Mouse (Mus musculus) embryonic facial prominence, embryonic 13.5 days (tissue): ENCODE measurements around the gene Pde4d. TPM values are rescaled to one million over a fixed set of nuclear protein-coding genes. Genes with fewer than 3 reads are reported as not detected.

Experiments used
- ATAC-seq: fragments of 200-750 bp; cut with Nextera tagmentation; 2 replicates; pipeline ENCODE4 v1.8.0; 2017; ENCODE audit warnings: low read depth; ENCODE audit not compliant: insufficient number of reproducible peaks, insufficient read depth, low FRiP score, low TSS enrichment
- H3K27ac ChIP-seq: fragments of 300-500 bp; sonication (generic); 2 replicates; pipeline ENCODE4 v1.5.1; 2015; ENCODE audit warnings: moderate library complexity, mild to moderate bottlenecking, inconsistent platforms
- H3K27me3 ChIP-seq: fragments of 300-500 bp; sonication (generic); 2 replicates; pipeline ENCODE4 v1.6.1; 2015; ENCODE audit warnings: mild to moderate bottlenecking, inconsistent platforms
- H3K36me3 ChIP-seq: fragments of 300-500 bp; sonication (generic); 2 replicates; pipeline ENCODE4 v1.6.1; 2015; ENCODE audit warnings: mild to moderate bottlenecking, inconsistent platforms
- H3K4me1 ChIP-seq: fragments of 300-500 bp; sonication (generic); 2 replicates; pipeline ENCODE4 v1.6.1; 2015; ENCODE audit warnings: inconsistent platforms
- H3K4me2 ChIP-seq: fragments of 300-500 bp; sonication (generic); 2 replicates; pipeline ENCODE4 v1.6.1; 2015; ENCODE audit warnings: moderate library complexity, mild to moderate bottlenecking, inconsistent platforms
- H3K4me3 ChIP-seq: fragments of 300-500 bp; sonication (generic); 2 replicates; pipeline ENCODE4 v1.5.1; 2015; ENCODE audit warnings: mild to moderate bottlenecking, inconsistent platforms
- H3K9ac ChIP-seq: fragments of 300-500 bp; sonication (generic); 2 replicates; pipeline ENCODE4 v1.6.1; 2015; ENCODE audit warnings: mild to moderate bottlenecking, inconsistent platforms
- H3K9me3 ChIP-seq: fragments of 300-500 bp; sonication (generic); 2 replicates; pipeline ENCODE4 v1.6.1; 2016; ENCODE audit warnings: inconsistent platforms
- WGBS: fragments of 180-500 bp; shearing (Covaris S2); methylation state at CpG from one replicate; pipeline ENCODE4 v1.1.7; 2015; ENCODE audit warnings: mixed read lengths; 5-methylcytosine and 5-hydroxymethylcytosine counted together
- polyA plus RNA-seq: library from polyadenylated mRNA; unstranded; fragments of >200 nt; fragmentation: Nextera tagmentation; extraction: Ambion mirVana; gene quantifications from 2 replicates; pipeline ENCODE4 v1.2.1, GENCODE M21; 2015

The Pde4d gene
- polyA plus RNA-seq, 1 experiment from 2014 or later: 22.9 TPM

DNA sequence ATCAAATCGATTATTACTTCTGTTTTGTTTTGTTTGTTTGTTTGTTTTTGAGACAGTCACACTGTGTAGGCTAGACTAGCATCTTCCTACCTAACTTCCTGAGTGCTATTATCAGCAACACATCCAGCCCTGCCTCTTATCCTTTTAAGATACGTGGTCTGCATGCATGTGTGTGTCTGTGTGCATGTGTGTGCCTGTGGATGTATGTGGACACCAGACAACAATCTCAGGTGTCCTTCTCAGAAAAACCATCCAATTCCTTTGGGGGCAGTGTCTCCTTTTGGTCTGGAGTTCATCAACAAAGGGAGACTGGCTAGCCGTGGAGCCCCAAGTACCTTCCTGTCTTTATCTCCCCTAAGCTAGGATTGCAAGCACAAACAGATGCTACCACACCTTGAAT lies 1371.1 kb downstream of the Pde4d start:
- Histone ChIP-seq H3K36me3 (no peaks in the 10 kb centered on the region), H3K27ac (peak overlapping the region; percentile 95; the same call in 1 of the 2 replicates), H3K4me3 (no peak overlapping the region), H3K27me3 (no peaks in the 10 kb centered on the region), H3K4me1 (peaks cover 46% of the 10 kb centered on the region), H3K4me2 (no peak overlapping the region), H3K9ac (0 out of 2 replicates have a peak overlapping the region, but pooled peaks have one; percentile 21), H3K9me3 (no peaks in the 10 kb centered on the region)
- no peak for ATAC-seq
- 44% methylated on average over 3 of the region's 3 CpGs for WGBS

DNA sequence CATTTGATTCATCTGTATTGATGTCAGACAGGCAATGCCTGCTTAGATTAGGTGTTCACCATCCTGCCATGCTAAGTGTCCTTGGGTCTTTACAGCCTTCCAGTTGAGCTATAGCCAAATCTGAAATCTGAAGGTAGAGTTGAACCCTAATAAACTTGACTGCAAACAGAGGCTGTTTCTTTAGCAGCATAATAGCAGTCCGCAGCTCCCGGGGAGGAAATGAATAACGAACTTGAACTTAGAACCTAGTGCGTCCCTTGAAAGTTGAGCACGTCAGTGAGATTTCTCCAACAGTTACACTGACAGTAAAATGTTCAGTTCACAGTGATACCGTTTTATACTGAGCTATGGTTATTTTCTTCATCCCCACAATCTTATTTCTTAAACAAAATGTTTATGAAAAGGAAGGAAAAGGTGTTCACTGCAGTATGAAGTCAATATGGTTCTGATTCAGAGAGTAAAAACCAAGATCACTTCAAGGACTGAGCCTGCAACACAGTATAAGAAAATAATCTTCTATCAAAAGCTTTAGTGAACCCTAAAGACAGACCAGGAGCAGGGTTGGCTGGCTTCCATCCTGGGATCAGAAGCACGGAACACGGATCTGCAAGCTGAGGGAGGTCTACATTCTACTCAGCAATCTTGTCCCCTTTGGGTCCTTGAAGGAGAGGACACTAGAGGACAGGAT lies 1372.1 kb downstream of the Pde4d start:
- Histone ChIP-seq H3K4me2 (peak overlapping the region; percentile 62), H3K36me3 (no peaks in the 10 kb centered on the region), H3K4me1 (peaks cover 46% of the 10 kb centered on the region), H3K9ac (peak overlapping the region; percentile 61), H3K9me3 (no peaks in the 10 kb centered on the region), H3K27ac (peak overlapping the region; percentile 95), H3K4me3 (peak overlapping the region; percentile 39), H3K27me3 (no peaks in the 10 kb centered on the region)
- ATAC-seq: no peak; the same call in 1 of the 2 replicates
- 5% methylated on average over 8 of the region's 8 CpGs for WGBS

DNA sequence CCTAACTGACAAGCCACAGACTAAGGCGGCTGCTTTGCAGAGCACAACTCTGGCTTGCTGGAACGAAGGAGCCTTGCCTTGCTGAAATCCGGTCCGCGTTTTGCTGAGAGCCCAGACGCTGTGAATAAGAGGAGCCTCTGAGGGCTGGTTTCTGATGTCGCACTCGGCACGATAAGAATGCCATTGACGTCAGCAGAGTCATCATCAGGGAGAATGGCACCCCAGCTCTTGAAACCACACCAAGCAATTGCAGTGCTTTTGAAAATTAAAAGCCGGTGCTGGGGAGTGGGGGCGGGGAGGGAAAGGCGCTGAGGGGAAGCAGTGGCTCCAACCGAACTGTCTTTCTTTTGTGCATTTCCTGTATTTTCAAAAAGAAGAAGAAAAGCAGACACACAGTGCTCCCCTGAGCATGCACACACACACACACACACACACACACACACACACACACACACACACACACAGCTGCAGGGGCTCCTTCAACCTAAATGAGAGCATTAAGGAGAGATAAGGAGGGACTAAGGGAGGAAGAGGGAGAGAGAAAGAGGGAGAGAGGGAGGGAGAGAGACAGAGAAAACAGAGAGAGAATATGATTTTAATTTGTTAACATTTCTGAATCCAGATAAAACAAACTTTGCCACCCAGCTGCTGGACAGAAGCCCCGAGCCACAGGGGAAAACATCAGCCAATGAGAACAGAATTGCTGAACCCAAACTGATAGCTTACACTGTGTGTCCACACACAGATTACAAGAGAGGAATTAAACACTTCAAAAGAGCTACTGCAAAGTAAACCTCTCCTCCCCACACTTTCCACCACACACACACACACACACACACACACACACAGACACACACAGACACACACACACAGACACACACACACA lies 1372.9 kb downstream of the Pde4d start:
- Histone ChIP-seq H3K27me3 (no peaks in the 10 kb centered on the region), H3K9me3 (no peaks in the 10 kb centered on the region), H3K4me1 (peaks cover 50% of the 10 kb centered on the region), H3K4me2 (peak overlapping the region; percentile 62), H3K9ac (peak overlapping the region; percentile 61), H3K36me3 (no peaks in the 10 kb centered on the region), H3K27ac (peak overlapping the region; percentile 95), H3K4me3 (peak overlapping the region; percentile 39)
- under 1% methylated on average over 15 of the region's 15 CpGs for WGBS
- ATAC-seq: peak; percentile 87

DNA sequence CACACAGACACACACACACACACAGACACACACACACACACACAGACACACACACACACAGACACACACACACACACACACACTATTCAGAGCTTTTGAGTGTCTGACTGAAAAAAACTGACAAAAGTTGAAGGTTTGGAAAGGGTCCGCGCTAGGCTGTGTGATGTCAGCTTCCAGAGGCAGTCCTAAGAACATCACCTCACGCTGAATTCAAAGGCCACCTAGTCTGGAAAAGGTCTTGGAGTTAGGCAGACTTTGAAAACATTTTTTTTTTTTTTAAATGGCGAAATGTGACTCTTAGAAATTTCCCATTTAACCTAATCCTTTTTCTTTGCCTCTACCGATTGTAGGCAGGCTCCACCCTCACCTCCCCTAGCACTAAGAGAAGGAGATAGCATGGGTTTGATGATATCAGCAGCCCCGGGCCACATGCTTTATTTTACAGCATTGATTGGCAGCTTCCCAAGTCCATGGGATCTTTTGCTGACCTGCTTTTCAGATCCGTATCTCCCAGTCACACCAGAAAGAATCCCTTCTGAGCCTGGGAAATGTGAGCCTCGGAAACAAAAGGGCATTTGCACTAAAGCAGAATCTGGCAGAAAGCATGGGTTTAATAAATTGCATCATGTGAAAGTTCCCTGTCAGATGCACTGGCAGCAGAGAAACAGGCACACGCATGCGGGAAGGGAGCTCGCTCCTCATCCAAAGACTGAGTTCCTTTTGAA lies 1373.7 kb downstream of the Pde4d start:
- H3K4me1 ChIP-seq: peaks cover 50% of the 10 kb centered on the region
- H3K9ac ChIP-seq: peak overlapping the region; percentile 41; the same call in 1 of the 2 replicates
- peak overlapping the region; percentile 62 for H3K4me2 ChIP-seq
- no peaks in the 10 kb centered on the region for H3K9me3 ChIP-seq
- peak overlapping the region; percentile 39 for H3K4me3 ChIP-seq
- H3K36me3 ChIP-seq: no peaks in the 10 kb centered on the region
- H3K27ac ChIP-seq: peak overlapping the region; percentile 95
- H3K27me3 ChIP-seq: no peaks in the 10 kb centered on the region
- WGBS: 5% methylated on average over 11 of the region's 11 CpGs
- ATAC-seq: no peak

DNA sequence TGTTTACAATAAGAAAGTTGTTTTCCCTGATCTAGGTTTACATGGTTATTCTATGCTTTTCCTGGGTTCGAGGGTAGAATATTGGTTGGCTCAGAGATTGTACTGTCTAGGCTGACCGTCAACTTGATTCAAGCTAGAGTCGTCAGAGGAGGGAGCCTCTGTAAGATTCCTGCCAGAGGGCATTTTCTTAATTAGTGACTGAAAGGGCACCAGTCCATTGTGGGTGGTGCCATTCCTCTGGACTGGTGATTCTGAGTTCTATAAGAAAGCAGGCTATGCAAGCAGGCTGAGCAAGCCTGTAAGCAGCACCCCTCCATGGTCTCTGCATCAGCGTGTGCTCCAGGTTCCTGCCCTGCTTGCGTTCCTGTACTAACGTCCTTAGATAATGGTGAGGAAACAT lies 1376.1 kb downstream of the Pde4d start:
- Histone ChIP-seq H3K27me3 (no peaks in the 10 kb centered on the region), H3K27ac (no peak overlapping the region), H3K4me3 (no peak overlapping the region), H3K4me2 (no peak overlapping the region), H3K9me3 (no peaks in the 10 kb centered on the region), H3K9ac (no peak overlapping the region), H3K36me3 (no peaks in the 10 kb centered on the region), H3K4me1 (peaks cover 42% of the 10 kb centered on the region)
- ATAC-seq: no peak
- WGBS: 69% methylated on average over 6 of the region's 6 CpGs

DNA sequence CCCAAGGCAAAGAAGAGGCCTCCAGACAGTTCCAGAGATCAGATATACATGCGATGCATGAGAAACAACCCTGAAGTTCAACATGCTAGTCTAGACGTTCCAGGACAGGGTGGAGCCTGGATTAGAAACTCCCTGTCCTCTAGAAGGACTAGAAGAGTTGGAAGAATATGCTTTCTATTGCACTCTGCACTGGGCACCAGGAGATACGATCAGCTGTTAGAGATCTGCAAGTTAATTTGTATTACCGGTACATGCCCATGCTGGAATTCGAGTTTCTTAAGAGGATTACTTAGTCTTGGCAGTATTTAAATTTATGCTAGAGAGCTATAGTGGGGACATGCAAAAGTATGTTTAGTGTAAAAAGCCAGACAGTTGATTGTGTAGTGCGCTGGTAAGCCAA lies 1377.6 kb downstream of the Pde4d start:
- Histone ChIP-seq H3K27me3 (no peaks in the 10 kb centered on the region), H3K36me3 (no peaks in the 10 kb centered on the region), H3K4me1 (peaks cover 28% of the 10 kb centered on the region), H3K27ac (no peak overlapping the region), H3K4me3 (no peak overlapping the region), H3K9ac (no peak overlapping the region), H3K9me3 (no peaks in the 10 kb centered on the region), H3K4me2 (no peak overlapping the region)
- ATAC-seq: no peak
- WGBS: 77% methylated on average over 6 of the region's 6 CpGs

DNA sequence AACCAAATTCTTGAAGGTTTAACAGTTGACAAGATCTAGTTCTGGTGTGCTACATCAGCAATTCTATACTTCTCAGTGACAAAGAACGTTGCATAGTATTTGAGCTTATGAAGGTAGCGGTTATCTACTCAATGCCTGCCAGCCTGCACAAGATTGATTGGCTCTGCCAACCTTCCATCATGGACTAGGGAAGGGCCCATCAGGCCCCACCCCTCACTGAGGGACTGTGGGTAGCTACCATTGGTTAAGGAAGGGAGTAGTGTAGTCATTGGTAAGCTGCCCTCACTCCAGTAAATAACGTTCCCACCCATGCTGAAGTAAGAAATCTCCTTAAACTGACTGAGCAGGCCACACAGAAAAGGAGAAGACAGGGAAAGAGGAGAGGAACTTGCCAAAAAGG lies 1378.2 kb downstream of the Pde4d start:
- Histone ChIP-seq H3K36me3 (no peaks in the 10 kb centered on the region), H3K4me2 (no peak overlapping the region), H3K27me3 (no peaks in the 10 kb centered on the region), H3K4me3 (no peak overlapping the region), H3K9ac (no peak overlapping the region), H3K9me3 (no peaks in the 10 kb centered on the region), H3K27ac (no peak overlapping the region), H3K4me1 (peaks cover 24% of the 10 kb centered on the region)
- 86% methylated on average over 3 of the region's 3 CpGs for WGBS
- no peak for ATAC-seq

DNA sequence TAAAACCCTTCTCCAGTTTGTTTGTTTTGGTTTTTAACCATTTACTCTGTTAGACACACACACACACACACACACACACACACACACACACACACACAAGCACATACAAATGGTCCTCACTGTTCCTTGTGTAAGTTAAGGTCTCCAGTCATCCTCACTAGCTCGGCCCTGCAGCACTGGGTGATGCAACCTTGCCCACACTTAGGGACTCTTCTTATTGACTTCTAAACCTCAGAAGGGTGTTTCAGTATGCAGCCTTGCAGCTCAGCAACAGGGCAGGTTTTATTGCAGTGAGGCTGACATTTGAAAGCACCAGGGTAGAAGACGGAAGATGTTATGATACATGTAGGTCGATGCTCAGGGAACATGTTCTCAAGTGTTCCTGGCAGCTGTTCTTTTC lies 1379.7 kb downstream of the Pde4d start:
- WGBS: 67% methylated on average over 3 of the region's 3 CpGs
- Histone ChIP-seq H3K36me3 (no peaks in the 10 kb centered on the region), H3K9ac (no peak overlapping the region), H3K4me2 (no peak overlapping the region), H3K27me3 (no peaks in the 10 kb centered on the region), H3K27ac (no peak overlapping the region), H3K9me3 (no peaks in the 10 kb centered on the region), H3K4me3 (no peak overlapping the region), H3K4me1 (peaks cover 10% of the 10 kb centered on the region)
- ATAC-seq: no peak

DNA sequence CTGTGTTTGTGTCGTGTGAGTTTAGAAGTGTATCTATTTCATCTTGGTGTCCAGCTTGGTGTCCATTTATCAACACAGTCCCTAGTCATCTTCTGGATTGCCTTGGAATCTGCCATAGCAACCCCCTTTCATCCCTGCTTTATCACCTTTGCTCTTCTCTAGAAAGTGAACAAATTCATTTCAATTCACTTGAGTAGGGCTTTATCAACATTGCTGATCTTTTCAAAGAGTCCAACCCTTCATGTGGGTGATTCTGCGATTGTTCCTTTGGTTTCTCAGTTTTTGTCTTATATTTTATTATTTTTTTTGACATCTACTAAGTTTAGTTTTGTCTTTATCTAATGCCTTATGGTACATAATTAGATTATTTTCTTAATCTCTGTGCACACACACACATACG lies 1385.2 kb downstream of the Pde4d start:
- H3K27me3 ChIP-seq: no peaks in the 10 kb centered on the region
- H3K4me2 ChIP-seq: no peak overlapping the region
- no peak overlapping the region for H3K27ac ChIP-seq
- no peaks in the 10 kb centered on the region for H3K9me3 ChIP-seq
- WGBS: 92% methylated on average over 3 of the region's 3 CpGs
- H3K4me1 ChIP-seq: peaks cover 9% of the 10 kb centered on the region; the same call in 1 of the 2 replicates
- H3K9ac ChIP-seq: no peak overlapping the region
- H3K36me3 ChIP-seq: no peaks in the 10 kb centered on the region
- no peak for ATAC-seq
- H3K4me3 ChIP-seq: no peak overlapping the region

DNA sequence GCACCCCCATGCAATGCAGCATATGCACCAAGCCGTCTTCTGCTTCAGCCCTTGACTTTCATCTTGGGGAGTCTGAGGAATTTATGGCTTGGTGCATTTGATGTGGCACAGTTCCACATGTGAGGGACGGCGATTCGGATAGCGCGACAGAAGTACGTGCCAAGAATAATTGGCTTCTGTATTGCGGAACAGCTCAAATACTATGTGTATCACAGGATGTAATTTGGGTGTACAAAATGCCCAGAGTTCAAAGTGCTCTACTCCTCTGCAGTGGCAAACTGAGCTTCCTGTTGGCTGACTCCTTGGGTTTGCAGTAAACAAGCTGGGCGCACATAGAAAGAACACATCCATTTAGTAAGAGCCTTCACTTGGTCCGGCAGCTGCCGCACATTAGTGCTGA lies 1387.7 kb downstream of the Pde4d start:
- ATAC-seq: no peak
- peak overlapping the region; percentile 22 for H3K4me2 ChIP-seq
- no peaks in the 10 kb centered on the region for H3K27me3 ChIP-seq
- H3K27ac ChIP-seq: peak overlapping the region; percentile 7; the same call in 1 of the 2 replicates
- H3K9ac ChIP-seq: no peak overlapping the region
- H3K4me1 ChIP-seq: peaks cover 9% of the 10 kb centered on the region; the same call in 1 of the 2 replicates
- WGBS: 52% methylated on average over 11 of the region's 11 CpGs
- H3K4me3 ChIP-seq: no peak overlapping the region
- no peaks in the 10 kb centered on the region for H3K36me3 ChIP-seq
- H3K9me3 ChIP-seq: no peaks in the 10 kb centered on the region

DNA sequence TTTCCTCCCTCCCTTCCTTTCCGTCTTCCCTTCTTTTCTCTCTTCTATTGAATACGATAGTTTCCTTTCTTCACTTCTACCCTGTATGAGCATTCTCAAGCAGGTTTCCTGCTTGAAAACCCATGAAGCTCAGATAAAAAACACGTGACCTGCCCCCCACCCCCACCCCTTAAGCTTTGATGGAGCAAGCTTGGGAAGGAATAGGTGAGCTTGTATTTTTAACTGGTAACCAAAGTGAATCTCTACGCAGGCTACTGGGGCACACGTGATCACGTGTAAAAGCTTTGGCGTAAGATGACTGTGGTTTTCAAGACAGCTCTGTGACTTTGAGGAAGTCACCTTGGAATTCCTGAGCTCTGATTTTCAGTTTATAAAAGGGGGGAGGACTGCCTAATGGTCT lies 1388.2 kb downstream of the Pde4d start:
- 83% methylated on average over 7 of the region's 7 CpGs for WGBS
- no peaks in the 10 kb centered on the region for H3K27me3 ChIP-seq
- H3K4me1 ChIP-seq: peaks cover 9% of the 10 kb centered on the region; the same call in 1 of the 2 replicates
- H3K27ac ChIP-seq: peak overlapping the region; percentile 7; the same call in 1 of the 2 replicates
- H3K4me3 ChIP-seq: no peak overlapping the region
- H3K4me2 ChIP-seq: peak overlapping the region; percentile 22
- ATAC-seq: no peak
- no peaks in the 10 kb centered on the region for H3K9me3 ChIP-seq
- no peak overlapping the region for H3K9ac ChIP-seq
- no peaks in the 10 kb centered on the region for H3K36me3 ChIP-seq
